Mouse (Mus musculus): ENCODE data around the gene Cd47.

- no peak for TF ChIP-seq CTCF (IDR thresholded peaks at IDR 0.05; ENCODE audit: control insufficient read depth, insufficient read depth, insufficient replicate concordance, low read depth, low read length)
- no peak for TF ChIP-seq POLR2A (IDR thresholded peaks at IDR 0.05; ENCODE audit: control insufficient read depth, low read depth, low read length)
Measured at GRCm38 (mm10) chr16:49773068-49773467, 27.3 kb upstream of the Cd47 start.

Data from testis, adult 2 months (tissue).